Mouse (Mus musculus) brain, embryonic 18.5 days (tissue): ENCODE data around the gene Noct.

ENCODE experiments used
- DNase-seq: peaks from one replicate; pipeline ENCODE4 v3.0.0-alpha.2; 2012; ENCODE audit warnings: low read depth, low spot score

The Noct gene

GRCm38 (mm10) chr3:51276421-51277111 is 52.3 kb downstream of the Noct start:
- DNase-seq, result no peak

GRCm38 (mm10) chr3:51277201-51278150 is 53.2 kb downstream of the Noct start:
- DNase-seq, result peak; percentile 46

- DNase-seq, result no peak
Measured at GRCm38 (mm10) chr3:51278433-51278832, 54.2 kb downstream of the Noct start.

- no peak for DNase-seq
Measured at GRCm38 (mm10) chr3:51281727-51282126, 57.5 kb downstream of the Noct start.

- DNase-seq, result no peak
Measured at GRCm38 (mm10) chr3:51284375-51284774, 60.1 kb downstream of the Noct start.

- DNase-seq, result peak; percentile 76
Measured at GRCm38 (mm10) chr3:51288880-51289821, 64.9 kb downstream of the Noct start.

- DNase-seq, result no peak
Measured at GRCm38 (mm10) chr3:51294251-51294650, 70.0 kb downstream of the Noct start.

GRCm38 (mm10) chr3:51295225-51295624 is 71.0 kb downstream of the Noct start:
- DNase-seq, result no peak

GRCm38 (mm10) chr3:51296790-51297189 is 72.5 kb downstream of the Noct start:
- no peak for DNase-seq
